Mouse (Mus musculus) thymus, postnatal 25 days (tissue): Measurements from ENCODE around the gene Uroc1.

Source experiments
- DNase-seq: peaks from one replicate; pipeline ENCODE4 v3.0.0; 2022

Uroc1 gene

DNA sequence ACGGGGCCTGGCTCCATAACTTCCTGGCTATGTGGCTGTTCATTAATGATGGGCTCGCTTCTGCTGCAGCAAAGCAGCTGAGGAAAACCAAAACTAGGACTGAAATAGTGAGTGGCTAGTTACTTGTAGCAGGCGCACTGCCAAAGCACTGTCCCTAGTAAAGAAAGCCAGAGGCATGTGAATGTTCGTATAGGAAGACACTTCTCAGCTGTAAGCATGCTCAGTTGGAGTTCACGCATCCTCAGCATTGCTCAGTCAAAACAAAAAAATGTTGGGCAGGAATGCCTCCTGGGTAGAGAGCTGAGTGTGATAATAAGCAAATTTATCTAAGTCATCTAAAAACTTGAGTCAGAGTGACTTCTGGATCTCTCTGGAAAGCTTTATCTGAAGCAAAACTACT lies 25.1 kb downstream of the Uroc1 start:
- no peak for DNase-seq

DNA sequence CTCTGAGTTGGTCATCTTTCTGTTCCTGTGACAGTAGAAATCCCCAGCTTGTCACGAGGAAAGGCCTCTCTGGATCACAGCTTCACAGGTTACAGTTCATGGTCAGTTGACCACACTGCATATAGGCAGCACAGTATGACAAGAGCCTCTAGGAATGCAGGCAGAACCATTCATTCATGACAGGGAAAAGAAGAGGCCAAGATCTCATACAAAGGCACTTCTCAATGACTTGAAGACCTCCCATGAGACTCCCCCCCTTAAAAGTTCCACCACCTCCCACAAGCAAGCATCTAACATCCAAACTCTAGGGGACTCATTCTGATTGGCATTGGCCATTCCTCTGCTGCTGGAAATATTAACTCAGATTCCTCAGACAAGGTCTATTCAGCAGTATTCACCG lies 26.4 kb downstream of the Uroc1 start:
- DNase-seq, result no peak

DNA sequence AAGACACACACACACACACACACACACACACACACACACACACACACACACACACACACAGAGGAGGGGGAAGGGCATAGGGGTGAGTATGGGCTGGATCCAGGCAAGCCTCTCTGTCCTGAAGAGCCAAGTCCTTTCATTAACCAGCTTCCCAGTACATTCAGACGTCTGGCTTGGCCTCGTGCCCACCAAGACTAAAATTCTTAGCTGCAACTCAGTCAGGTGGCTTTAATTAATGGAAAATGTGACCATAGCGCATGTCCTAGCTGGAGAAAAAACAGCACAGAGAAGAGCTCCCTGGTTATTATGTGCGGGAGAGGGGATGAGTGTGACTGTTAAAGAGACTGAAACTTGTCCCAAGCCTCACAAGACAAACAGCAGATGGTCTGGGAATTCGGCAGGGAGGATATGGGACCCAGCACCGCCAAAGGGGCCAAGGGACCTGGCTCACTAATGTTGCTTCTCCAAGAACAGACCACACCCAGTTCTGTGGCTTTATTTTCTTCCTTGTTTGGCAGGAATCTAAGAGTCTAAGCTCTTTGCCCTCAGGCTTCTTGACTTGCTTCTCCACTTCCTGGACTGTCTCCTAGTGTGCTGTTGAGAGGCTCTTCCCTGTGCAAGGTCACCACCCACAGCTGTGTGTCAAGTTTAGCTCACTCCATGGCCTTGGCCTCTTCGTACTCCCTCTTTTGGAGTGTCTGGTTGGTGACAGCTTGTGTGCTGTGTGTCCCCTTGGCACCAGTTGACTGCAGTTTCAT lies 27.1 kb downstream of the Uroc1 start:
- DNase-seq, result no peak

DNA sequence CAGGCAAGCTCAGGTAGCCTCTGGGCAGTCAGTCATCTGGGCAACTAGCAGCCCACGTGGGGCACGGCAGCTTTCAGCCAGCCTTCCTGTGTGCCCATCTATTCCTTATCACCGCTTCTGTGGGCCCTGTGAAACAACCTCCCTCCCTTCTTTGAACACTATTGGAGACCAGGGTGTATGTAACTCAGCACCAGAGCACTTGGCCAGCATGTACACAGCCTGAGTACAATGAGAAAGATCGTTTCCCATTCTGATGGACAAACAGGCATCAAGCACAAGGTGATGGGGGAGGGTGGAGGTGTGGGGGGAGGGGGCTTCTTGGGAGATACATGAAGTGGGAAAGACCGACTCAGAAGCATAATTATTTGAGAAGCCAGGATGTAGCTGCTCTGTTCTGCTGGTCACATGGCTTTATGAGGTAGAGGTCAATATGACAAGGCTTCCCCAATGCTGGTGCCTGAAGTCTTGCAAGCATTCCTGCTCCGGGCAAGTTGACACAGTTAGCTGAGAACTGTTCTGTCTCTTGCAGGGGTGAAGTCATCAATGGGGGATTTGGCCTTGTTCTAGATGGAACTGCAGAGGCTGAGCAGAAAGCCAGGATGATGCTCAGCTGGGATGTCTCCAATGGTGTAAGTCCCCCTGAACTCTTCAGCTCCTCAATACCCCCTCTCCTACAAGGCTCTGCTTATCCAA lies 28.0 kb downstream of the Uroc1 start:
- DNase-seq, result no peak

DNA sequence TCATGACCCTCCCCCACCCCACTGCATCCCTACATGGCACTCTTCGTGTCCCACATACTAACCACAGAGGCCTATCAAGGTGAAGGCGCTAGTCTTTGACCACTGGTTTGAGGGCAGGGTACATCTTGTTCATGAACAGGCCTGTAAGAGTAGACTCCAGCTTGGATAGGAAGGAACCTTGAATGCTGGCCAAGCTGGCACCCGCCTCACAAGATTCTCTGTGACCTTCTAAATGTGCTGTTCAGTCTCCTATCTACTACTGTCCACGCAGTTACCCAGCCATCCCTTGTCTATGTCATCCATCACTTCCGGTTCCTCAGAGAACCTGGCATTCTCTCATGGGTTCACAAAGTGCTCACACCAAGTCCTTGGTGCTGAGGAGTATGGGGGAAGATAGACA lies 30.2 kb downstream of the Uroc1 start:
- no peak for DNase-seq

DNA sequence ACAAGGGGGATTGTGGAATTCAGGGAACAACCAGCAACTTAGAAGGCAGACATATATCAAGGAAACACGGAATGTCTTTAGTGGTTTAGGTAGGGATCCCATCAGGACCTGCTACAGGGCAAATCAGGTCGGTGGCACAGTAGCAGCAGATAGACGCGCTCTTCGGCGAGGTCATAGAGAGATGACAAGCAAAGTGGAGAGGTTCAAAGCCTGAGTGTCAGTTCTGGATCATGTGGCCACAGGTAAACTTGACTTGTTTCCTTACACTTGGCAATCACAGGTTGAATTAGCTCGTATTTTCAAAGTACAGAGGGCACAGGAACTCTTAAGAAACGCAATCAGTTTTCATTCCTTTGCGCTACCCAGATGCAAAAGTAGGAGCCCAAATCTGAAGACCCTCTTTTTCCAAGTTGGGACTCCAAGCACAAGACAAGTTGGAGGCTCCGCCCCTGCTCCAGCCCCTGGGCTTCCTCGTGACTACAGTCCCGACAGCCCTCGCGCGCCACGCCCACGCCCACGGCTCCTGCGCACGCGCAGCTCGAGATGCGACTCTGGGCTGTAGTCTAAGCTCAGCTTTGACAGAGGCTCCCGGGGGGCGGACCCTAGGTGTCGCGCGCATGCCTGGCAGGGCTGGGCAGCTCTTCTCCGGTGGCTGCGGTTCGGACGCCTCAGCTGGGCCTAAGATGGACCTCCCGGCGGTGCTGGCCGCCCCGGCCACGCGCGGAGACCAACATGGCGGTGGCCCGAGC lies 36.1 kb downstream of the Uroc1 start, which contains the start of gene Zxdc:
Zxdc (plus strand) TSS at position 517 of the 749 bp plus-strand sequence.
- peak; percentile 99 for DNase-seq

DNA sequence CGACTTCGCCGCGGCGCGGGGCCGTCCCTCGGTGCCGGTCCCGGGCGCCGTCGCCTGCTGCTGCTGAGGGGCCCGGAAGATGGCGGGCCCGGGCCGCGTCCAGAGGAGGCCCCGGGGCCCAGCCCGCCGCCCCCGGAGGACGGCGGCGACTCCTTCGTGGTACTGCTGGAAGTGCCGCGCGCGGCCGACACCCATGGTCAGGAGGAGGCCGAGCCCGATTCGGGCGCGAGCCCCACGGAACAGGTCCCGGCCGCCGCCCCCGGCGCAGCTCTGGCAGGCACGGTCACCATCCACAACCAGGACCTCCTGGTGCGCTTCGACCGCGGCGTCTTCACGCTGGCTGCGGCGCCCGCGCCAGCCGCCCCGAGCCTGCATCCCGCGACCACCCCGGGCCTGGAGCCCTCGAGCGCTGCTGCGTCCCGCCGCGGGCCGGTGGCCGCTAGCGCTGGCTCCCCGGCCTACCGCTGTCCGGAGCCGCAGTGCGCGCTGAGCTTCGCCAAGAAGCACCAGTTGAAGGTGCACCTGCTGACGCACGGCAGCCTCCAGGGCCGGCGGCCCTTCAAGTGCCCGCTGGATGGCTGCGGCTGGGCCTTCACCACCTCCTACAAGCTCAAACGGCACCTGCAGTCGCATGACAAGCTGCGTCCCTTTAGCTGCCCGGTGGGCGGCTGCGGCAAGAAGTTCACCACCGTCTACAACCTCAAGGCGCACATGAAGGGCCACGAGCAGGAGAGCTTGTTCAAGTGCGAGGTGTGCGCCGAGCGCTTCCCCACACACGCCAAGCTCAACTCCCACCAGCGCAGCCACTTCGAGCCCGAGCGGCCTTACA lies 36.9 kb downstream of the Uroc1 start:
- DNase-seq, result peak; percentile 38

DNA sequence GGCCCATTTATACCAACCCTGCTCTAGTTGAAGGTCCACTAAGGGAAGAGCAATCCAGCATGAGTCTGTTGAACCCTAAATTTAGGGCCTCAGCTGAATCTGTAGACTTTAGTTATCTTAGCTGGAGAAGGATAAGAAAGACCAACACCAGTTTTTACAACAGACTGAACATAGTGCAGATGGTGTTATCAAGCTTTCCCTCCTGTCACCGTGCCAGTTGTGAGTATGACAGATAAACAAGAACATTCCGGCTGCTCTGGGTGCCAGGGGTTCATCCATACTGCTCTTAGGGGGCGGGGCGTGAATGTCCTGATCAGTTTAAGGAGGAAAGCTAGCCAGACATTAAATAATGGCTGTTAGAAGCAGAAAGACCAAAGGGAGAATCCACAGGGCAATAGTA lies 41.6 kb downstream of the Uroc1 start:
- no peak for DNase-seq

DNA sequence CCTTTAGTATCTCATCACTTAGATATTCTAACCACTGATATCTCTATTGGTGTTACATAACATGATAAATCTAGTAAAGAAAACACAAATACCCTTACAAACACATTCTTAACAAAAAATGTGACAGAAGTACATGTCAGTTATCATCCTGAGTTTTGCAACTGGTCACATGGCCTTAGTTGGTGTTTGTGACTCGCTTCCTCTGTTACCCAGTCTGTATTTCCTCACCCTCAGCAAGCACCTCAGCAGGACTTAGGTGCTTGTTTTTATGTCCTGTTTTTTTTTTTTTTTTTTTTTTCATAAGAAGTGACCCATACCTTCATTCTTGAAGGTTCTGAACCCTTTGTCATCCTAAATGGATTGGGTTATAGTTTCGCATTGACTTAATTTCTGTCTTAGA lies 44.6 kb downstream of the Uroc1 start:
- DNase-seq, result no peak

DNA sequence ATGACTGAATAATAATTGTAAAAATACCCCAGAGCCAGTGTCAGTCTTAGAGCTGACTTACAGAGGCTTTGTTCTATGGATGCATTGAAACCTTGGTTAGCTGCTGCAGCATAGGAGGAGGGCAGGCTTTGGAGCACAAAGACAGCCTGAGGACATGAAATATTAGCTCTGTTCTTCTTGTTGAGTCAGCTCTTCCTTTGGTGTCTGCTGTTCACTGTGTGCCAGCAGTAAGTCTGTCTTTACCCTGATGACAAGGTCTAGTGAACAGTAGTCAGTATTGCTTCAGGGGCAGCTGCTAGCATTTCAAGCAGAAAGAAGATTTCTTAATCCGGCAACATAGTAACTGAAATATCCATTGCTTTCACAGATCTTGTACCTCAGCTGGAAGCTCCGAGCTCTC lies 48.4 kb downstream of the Uroc1 start:
- no peak for DNase-seq

DNA sequence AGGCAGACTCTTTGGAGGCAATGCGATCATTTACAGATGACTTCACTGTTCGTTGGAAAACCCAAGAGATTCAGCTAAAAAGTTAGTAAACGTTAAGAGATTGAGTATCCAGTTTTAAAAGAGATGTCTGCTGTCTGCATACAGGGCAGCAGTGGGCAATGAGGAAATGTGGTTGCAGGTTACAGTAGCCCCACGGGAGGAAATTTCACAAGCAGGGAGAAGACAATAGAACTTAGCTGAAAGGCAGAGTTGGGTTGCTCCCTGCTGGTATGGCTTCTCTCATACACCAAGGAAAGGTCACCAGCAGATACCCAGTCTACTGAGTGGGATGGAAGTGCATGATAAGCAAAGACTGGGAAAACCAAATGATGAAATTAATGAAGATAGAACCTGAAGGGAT lies 57.5 kb downstream of the Uroc1 start:
- DNase-seq, result no peak

DNA sequence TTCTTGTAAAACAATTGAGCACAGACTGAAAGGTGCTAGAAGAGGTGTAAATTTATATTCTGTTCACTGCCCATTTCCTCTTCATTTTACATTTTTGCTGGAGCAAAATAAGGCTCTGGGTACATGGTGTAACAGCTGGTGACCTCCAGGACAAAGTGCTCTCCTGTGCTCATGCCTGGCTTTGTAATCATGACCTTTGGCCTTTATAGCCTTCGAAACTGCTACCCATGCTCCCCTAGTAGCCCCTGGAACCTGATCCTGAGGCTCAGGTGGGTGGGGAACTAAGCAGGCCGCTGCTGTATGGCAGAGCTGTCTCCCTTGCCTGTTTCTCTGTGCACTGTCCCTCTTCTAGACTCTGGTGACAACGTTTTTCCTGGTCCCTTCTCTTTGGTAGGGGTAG lies 60.9 kb downstream of the Uroc1 start:
- no peak for DNase-seq

DNA sequence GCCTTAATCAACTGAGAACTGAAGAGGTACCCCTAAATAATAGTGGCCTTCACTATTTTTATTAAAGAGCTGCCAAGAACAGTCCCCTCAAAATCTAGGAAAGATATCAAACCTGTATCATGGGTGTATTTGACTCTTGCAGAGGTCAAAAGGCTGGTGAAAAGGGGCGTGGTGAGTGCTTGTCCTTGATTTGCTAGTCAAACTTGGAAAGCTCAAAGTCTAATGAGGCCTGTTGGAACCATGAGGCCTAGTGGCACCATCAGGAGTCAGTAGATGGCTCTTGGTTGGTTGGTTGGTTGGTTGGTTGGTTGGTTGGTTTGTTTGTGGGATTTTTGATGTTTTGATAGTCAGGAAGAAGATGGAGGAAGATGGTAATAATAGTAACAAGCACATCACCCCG lies 62.7 kb downstream of the Uroc1 start:
- DNase-seq, result no peak

DNA sequence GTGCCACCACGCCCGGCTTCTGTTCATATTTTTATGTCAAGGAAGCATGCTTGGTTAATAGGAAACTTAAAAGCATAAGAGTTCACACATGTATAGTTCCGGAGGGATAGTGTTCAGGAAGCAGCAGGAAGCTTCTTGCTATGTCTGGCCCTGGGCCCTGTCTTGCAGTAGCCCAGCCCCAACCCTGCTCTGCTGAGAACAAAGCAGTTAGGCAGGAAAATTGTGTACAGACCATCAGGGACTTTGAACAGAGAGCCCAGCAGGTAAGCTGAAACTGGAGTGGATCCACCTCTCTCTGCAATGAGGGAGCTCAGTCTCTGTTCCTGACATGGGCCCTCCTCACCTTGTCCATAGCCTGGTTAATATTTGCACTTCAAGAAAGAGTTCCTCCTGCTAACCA lies 64.2 kb downstream of the Uroc1 start:
- DNase-seq, result no peak

DNA sequence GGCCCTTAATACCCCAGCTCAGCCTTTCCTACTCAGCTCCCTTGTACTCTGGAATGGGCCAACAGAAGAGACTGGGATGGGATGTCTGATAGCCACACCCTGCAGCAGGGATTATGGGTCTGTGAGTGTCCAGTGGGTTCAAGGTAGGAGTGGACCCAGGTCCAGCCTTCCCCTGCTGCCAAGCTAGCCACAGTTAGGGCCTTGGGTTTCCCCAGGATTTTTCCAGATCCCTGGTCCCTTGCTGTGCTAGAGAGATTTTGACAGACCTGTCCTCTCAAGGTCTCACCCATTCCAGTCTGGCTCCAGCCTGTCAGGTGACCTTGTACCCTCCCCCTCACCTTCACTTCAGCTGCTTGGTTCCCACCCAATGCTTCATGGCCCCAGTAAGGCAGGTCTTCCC lies 75.5 kb downstream of the Uroc1 start:
- DNase-seq, result no peak

DNA sequence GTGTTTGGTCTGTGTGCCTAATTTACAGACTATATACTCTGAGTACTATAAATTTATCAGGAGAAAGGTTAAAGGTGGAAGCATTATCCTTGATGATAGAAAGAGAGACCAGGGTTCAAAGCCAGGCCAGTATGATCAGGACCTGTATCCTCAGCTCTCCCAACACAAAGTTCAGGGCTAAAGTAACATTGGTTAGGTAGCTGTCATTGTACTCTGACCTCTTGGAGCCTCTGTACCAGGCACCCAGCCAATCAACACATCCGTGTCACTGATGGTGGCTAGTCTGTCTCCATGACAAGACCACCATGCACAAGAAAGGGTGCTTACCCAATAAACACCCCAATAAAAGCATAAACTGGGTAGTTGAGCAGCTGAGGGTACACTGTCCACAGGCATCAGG lies 77.9 kb downstream of the Uroc1 start:
- no peak for DNase-seq

DNA sequence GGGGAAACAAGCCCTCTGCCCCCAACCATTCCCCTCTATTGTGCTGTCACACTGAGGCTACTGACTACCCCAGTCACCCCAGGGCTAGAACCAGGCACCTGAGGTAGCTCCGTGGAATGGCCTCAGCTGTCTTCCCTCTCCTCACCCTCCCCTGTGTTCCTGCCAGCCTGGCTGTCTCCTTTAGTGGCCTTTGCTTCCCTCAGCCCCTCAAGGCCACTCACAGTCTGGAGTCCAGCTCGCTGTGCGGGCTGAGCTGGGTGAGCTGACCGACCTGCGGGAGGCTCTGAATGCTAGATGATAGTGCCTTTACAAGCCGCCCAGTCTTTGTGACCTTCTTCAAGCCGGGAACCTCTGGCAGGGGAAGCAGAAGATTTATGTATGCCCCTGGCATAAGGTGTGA lies 78.8 kb downstream of the Uroc1 start:
- no peak for DNase-seq
